In genomic region chr3:131083722-131084121, GRCm38 (mm10) we compare ENCODE assay signal across 14 mouse cellular contexts. TPM values are rescaled to one million over a fixed set of nuclear protein-coding genes. Genes with fewer than 3 reads are reported as not detected.
DNase-seq lines count a peak whose midpoint lies in the region; ATAC-seq and TF ChIP-seq lines count a peak whose summit lies in the region.
"Had no signal": no experiment of that assay in that cellular context is flagged by ENCODE, and none has a peak within 500 bp of the region (broad histone marks: within the 10 kb centered on the region; RNA-seq: fewer than 3 reads in every experiment).

No protein-coding gene starts in this region.

- no peak overlapping the region for H3K27ac ChIP-seq in kidney, postnatal 0 days
- H3K27ac ChIP-seq: embryonic facial prominence, embryonic 12.5 days; heart, embryonic 15.5 days; hindbrain, embryonic 12.5 days; liver, embryonic 13.5 days had no signal

- ATAC-seq in kidney, postnatal 0 days (replicated peaks; ENCODE audit: low FRiP score, low read depth) = no peak; the same call in 1 of the 2 replicates
- ATAC-seq: Patski had no signal

- no peak overlapping the region for H3K4me2 ChIP-seq in kidney, postnatal 0 days (ENCODE audit: low read length)
- H3K4me2 ChIP-seq: embryonic facial prominence, embryonic 12.5 days; heart, embryonic 15.5 days; hindbrain, embryonic 12.5 days; liver, embryonic 13.5 days had no signal

- H3K27me3 ChIP-seq in kidney, postnatal 0 days (ENCODE audit: insufficient read depth, low read length) = no peaks in the 10 kb centered on the region
- H3K27me3 ChIP-seq: heart, embryonic 15.5 days; Patski had no signal

- H3K9me3 ChIP-seq in kidney, postnatal 0 days (replicated peaks; ENCODE audit: low read length) = no peaks in the 10 kb centered on the region
- H3K9me3 ChIP-seq: embryonic facial prominence, embryonic 12.5 days; heart, embryonic 15.5 days; hindbrain, embryonic 12.5 days; liver, embryonic 13.5 days had no signal

- DNase-seq in kidney, postnatal 0 days (ENCODE audit: low spot score) = peak; percentile 49
- no peak for DNase-seq in kidney, adult 9 months
- DNase-seq in thymus, postnatal 0 days (ENCODE audit: low spot score) = peak; percentile 42
- no peak for DNase-seq in thymus, adult 18-20 months
- DNase-seq in R1 (ENCODE audit: low read depth, low spot score) = peak; percentile 91
- DNase-seq in adrenal gland, postnatal 10 days = no peak
- DNase-seq in left cerebral cortex, adult 8-10 months (ENCODE audit: low spot score in 2 of 2) = no peak
- DNase-seq: adrenal gland, adult 2 months; cerebellum, adult 9-10 months; liver, embryonic 13.5 days had no signal

- 78% methylated on average over 6 of the region's 6 CpGs for WGBS in kidney, postnatal 0 days

- no peak for TF ChIP-seq CTCF in kidney, postnatal 0 days (IDR thresholded peaks at IDR 0.05; ENCODE audit: low read depth)

- H3K4me1 ChIP-seq in kidney, postnatal 0 days (replicated peaks; ENCODE audit: insufficient read depth, low read length) = no peaks in the 10 kb centered on the region
- H3K4me1 ChIP-seq: liver, embryonic 13.5 days had no signal

- H3K36me3 ChIP-seq in kidney, postnatal 0 days (ENCODE audit: insufficient read depth, low read length) = no peaks in the 10 kb centered on the region
- H3K36me3 ChIP-seq: embryonic facial prominence, embryonic 12.5 days; heart, embryonic 15.5 days; hindbrain, embryonic 12.5 days; liver, embryonic 13.5 days had no signal

- no peak overlapping the region for H3K4me3 ChIP-seq in kidney, postnatal 0 days (replicated peaks; ENCODE audit: low read depth, low read length)
- H3K4me3 ChIP-seq: embryonic facial prominence, embryonic 12.5 days; heart, embryonic 15.5 days; hindbrain, embryonic 12.5 days; liver, embryonic 13.5 days had no signal

- H3K9ac ChIP-seq in kidney, postnatal 0 days (ENCODE audit: low read depth, low read length) = no peak overlapping the region
- H3K9ac ChIP-seq: embryonic facial prominence, embryonic 12.5 days; heart, embryonic 15.5 days; hindbrain, embryonic 12.5 days; liver, embryonic 13.5 days had no signal

RNA-seq across cellular contexts. Expression of gene Lef1, which starts 26.5 kb away (rescaled TPM):
- polyA plus RNA-seq in kidney, postnatal 0 days (2015; fragmentation: Nextera tagmentation; extraction: Ambion mirVana) = 16.2 and 17.8 TPM in 2 replicates
- 284 and 306 TPM in 2 replicates for polyA plus RNA-seq in thymus, postnatal 0 days (2015; fragmentation: Nextera tagmentation; extraction: Ambion mirVana)
- total RNA-seq in adrenal gland, postnatal 10 days (2021) = 1 to 10 TPM; 9.8 TPM
- total RNA-seq in left cerebral cortex, adult 8-10 months (2022) = 1 to 10 TPM; 7.4 to 7.6 (median 7.4) TPM

Comparison
In these comparisons a context has a peak if more than half of its experiments do, and no peak if none do; other contexts are left out.
1. DNase-seq: peak in kidney, postnatal 0 days (single experiment), thymus, postnatal 0 days (single experiment) and R1 (single experiment); none in kidney, adult 9 months (single experiment), thymus, adult 18-20 months (0 of 2), adrenal gland, postnatal 10 days (single experiment) and left cerebral cortex, adult 8-10 months (0 of 2).